Mouse (Mus musculus) neural tube, embryonic 13.5 days (tissue): ENCODE results near the gene Cck. TPM values are rescaled to one million over a fixed set of nuclear protein-coding genes. Genes with fewer than 3 reads are reported as not detected.

Source experiments
- ATAC-seq: fragments of 200-750 bp; cut with Nextera tagmentation; 2 replicates; pipeline ENCODE4 v1.8.0; 2017; ENCODE audit warnings: low read depth, mild to moderate bottlenecking, moderate TSS enrichment, moderate library complexity
- H3K27ac ChIP-seq: fragments of 300-500 bp; sonication (generic); replicated peaks from 2 replicates; pipeline ENCODE4 v1.5.1; 2015; ENCODE audit warnings: moderate library complexity, mild to moderate bottlenecking, inconsistent platforms
- H3K27me3 ChIP-seq: fragments of 300-500 bp; sonication (generic); 2 replicates; pipeline ENCODE4 v1.6.1; 2015; ENCODE audit warnings: mild to moderate bottlenecking, inconsistent platforms
- H3K36me3 ChIP-seq: fragments of 300-500 bp; sonication (generic); 2 replicates; pipeline ENCODE4 v1.6.1; 2015; ENCODE audit warnings: mild to moderate bottlenecking, inconsistent platforms
- H3K4me1 ChIP-seq: fragments of 300-500 bp; sonication (generic); replicated peaks from 2 replicates; pipeline ENCODE4 v1.6.1; 2015; ENCODE audit warnings: inconsistent platforms
- H3K4me2 ChIP-seq: fragments of 300-500 bp; sonication (generic); 2 replicates; pipeline ENCODE4 v1.6.1; 2015; ENCODE audit warnings: inconsistent platforms, mild to moderate bottlenecking, moderate library complexity
- H3K4me3 ChIP-seq: fragments of 300-500 bp; sonication (generic); 2 replicates; pipeline ENCODE4 v1.5.1; 2015; ENCODE audit warnings: mild to moderate bottlenecking, inconsistent platforms
- H3K9ac ChIP-seq: fragments of 300-500 bp; sonication (generic); 2 replicates; pipeline ENCODE4 v1.6.1; 2015; ENCODE audit warnings: moderate library complexity, mild to moderate bottlenecking, inconsistent platforms
- H3K9me3 ChIP-seq: fragments of 300-500 bp; sonication (generic); 2 replicates; pipeline ENCODE4 v1.6.1; 2016; ENCODE audit warnings: inconsistent platforms
- WGBS: fragments of 180-500 bp; shearing (Covaris S2); methylation state at CpG from one replicate; pipeline ENCODE4 v1.1.7; 2015; 5-methylcytosine and 5-hydroxymethylcytosine counted together
- polyA plus RNA-seq: library from polyadenylated mRNA; unstranded; fragments of >200 nt; fragmentation: Nextera tagmentation; extraction: Ambion mirVana; gene quantifications from 2 replicates; pipeline ENCODE4 v1.2.1, GENCODE M21; 2015

The Cck gene
- polyA plus RNA-seq, 1 experiment from 2014 or later, result 7.9 TPM

- Histone ChIP-seq H3K4me2 (no peak overlapping the region), H3K9me3 (no peaks in the 10 kb centered on the region), H3K4me1 (peaks cover 20% of the 10 kb centered on the region), H3K4me3 (no peak overlapping the region), H3K27me3 (peaks cover 56% of the 10 kb centered on the region), H3K27ac (no peak overlapping the region), H3K9ac (no peak overlapping the region), H3K36me3 (no peaks in the 10 kb centered on the region)
- 75% methylated on average over 11 of the region's 11 CpGs for WGBS
- no peak for ATAC-seq
Observed at GRCm38 (mm10) chr9:121491592-121492240, 3.8 kb downstream of the Cck start.

DNA sequence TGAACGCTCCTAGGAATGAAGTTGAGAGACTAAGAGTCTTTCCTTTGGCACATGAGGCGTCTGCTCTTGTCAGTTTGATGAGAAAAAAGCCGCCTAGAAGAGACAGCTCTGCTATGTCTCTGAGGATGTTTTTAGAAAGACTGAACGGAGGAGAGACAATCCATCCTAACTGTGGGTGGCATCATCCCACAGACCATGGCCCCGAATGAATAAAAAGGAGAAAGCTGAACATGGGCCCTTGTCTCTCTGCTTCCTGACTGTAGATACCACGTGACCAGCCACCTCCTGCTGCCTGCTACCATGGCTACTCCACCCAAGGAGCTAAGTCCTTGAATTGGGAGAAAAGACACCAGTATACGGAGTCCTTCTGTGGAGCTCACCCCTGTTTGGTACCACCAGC is 8.3 kb downstream of the Cck start:
- H3K27ac ChIP-seq, result no peak overlapping the region
- no peak overlapping the region for H3K9ac ChIP-seq
- peaks cover 11% of the 10 kb centered on the region for H3K27me3 ChIP-seq
- H3K36me3 ChIP-seq, result no peaks in the 10 kb centered on the region
- 75% methylated on average over 7 of the region's 7 CpGs for WGBS
- H3K4me1 ChIP-seq, result no peaks in the 10 kb centered on the region; the same call in 1 of the 2 replicates
- no peak for ATAC-seq
- H3K4me2 ChIP-seq, result no peak overlapping the region
- H3K9me3 ChIP-seq, result no peaks in the 10 kb centered on the region
- no peak overlapping the region for H3K4me3 ChIP-seq

DNA sequence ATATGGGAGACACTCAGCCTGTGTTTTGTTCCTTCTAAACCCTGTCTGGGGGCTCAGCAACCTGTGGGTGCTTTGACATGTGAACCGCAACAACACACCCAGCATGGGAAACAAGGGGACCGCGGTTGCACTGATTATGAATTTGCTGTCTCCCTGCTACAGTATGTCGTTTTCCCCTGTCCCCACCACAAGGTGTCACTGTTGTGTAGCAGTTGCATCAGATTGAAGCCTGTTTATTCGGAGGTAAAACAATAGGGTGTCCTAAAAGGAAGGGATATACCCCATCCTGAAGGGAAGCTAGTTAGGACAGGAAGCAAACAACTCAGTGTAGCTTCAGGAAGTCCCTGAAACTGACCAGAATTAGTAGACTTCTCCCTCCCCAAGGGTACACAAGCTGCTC is 16.0 kb downstream of the Cck start:
- Histone ChIP-seq H3K27ac (no peak overlapping the region), H3K9me3 (no peaks in the 10 kb centered on the region), H3K36me3 (peaks cover 10% of the 10 kb centered on the region), H3K4me2 (no peak overlapping the region), H3K4me3 (no peak overlapping the region), H3K27me3 (no peaks in the 10 kb centered on the region), H3K9ac (no peak overlapping the region), H3K4me1 (peaks cover 7% of the 10 kb centered on the region)
- ATAC-seq, result peak; percentile 52
- WGBS, result 29% methylated on average over 5 of the region's 5 CpGs

GRCm38 (mm10) chr9:121477305-121477911 is 18.1 kb downstream of the Cck start:
- peaks cover 30% of the 10 kb centered on the region for H3K36me3 ChIP-seq
- H3K4me1 ChIP-seq, result peaks cover 7% of the 10 kb centered on the region
- WGBS, result 15% methylated on average over 15 of the region's 15 CpGs
- no peak overlapping the region for H3K27ac ChIP-seq
- H3K4me2 ChIP-seq, result peak overlapping the region; percentile 35; the same call in 1 of the 2 replicates
- no peaks in the 10 kb centered on the region for H3K9me3 ChIP-seq
- H3K4me3 ChIP-seq, result no peak overlapping the region
- no peak overlapping the region; the same call in 1 of the 2 replicates for H3K9ac ChIP-seq
- ATAC-seq, result peak; percentile 61
- no peaks in the 10 kb centered on the region for H3K27me3 ChIP-seq

DNA sequence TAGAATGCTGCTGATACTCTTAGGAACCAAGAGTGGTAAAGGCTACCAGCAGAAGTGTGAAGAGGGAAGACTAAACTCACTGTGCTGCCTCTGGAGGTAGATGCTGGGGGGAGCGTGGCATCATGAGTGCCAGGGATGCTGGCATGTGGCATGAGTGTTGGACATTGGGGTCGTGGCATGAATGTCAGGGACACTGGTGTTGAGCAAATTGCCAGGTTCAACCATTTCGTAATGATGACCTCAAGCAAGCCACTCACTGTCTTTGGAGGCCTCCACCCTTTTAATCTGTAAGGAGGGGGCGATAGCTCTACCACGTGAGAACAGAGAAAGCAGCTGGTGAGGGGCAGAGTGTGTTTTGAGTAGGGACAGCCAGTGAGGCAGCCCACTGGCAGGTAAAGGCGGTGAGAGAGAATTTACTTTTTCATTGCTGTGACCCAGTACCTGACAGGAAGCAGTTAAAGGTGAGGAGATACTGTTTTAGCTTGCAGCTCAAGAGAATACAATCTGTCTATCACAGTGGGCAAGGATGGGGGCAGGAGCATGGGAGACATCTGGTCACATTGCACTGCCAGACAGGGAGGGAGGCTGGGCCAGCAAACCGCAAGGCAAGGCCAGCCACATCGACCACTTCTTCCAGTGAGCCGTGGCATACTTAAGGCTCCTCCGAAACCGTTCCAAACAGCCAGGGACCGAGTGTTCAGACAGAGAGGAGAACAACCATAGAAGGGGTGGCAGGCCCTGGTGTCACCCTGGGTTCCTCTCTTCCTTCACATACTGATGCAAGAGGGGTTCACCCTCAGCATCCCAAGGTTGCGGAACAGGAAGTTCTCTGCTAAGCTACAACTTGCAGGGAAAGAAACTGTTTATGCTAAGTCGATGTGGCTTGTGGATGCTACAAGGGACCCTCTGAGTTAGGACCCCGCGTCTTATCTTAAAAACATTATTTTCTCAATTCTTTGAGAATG is 19.7 kb downstream of the Cck start:
- Histone ChIP-seq H3K27me3 (no peaks in the 10 kb centered on the region), H3K9me3 (no peaks in the 10 kb centered on the region), H3K4me3 (no peak overlapping the region), H3K9ac (no peak overlapping the region), H3K4me1 (peaks cover 7% of the 10 kb centered on the region), H3K27ac (no peak overlapping the region), H3K36me3 (peaks cover 46% of the 10 kb centered on the region), H3K4me2 (no peak overlapping the region)
- no peak for ATAC-seq
- 81% methylated on average over 16 of the region's 16 CpGs for WGBS

DNA sequence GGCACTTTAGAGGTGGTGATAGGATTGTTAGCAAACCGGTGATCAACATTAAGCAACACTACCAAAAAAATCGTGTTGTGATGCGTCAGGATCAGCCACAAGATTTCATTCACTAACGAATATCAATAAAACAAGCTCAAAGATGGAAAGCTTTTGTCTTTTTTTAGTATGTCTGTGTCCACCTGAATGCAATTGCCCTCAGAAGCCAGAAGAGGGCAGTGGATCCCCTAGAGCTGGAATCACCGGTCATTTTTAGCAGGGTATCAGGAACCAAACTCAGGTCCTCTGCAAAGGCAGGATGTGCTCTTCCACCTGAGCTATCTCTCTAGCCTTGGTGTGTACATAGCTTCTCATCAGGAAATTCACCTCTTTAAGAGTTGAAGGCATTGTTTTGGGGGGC is 20.7 kb downstream of the Cck start:
- H3K4me1 ChIP-seq, result peaks cover 8% of the 10 kb centered on the region
- no peaks in the 10 kb centered on the region for H3K27me3 ChIP-seq
- no peak overlapping the region for H3K4me3 ChIP-seq
- no peak overlapping the region for H3K4me2 ChIP-seq
- 89% methylated on average over 5 of the region's 5 CpGs for WGBS
- no peak overlapping the region for H3K9ac ChIP-seq
- H3K9me3 ChIP-seq, result no peaks in the 10 kb centered on the region
- no peak for ATAC-seq
- H3K27ac ChIP-seq, result no peak overlapping the region
- H3K36me3 ChIP-seq, result peaks cover 47% of the 10 kb centered on the region

DNA sequence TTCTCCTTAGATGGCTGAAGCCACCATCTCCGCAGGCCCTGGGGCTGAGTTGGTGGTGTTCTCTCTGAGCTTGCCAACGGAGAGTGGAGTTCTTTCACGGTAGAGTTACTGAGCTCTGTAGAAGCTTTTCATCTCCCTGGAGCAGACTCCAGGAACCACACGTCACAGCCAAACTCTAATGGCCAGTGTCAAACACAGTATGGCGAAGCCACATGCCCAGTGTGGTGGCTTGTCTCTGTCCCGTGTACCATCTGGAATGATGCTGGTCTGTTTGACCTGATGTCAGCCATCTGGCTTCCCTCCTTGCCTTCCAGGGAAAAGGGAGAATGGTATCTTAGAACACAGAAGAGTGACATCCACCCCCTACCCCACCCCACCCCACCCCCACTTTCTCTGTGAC is 25.8 kb downstream of the Cck start:
- WGBS, result 72% methylated on average over 6 of the region's 6 CpGs
- Histone ChIP-seq H3K9me3 (no peaks in the 10 kb centered on the region), H3K4me2 (no peak overlapping the region), H3K27ac (no peak overlapping the region), H3K27me3 (no peaks in the 10 kb centered on the region), H3K9ac (no peak overlapping the region), H3K36me3 (peaks cover 68% of the 10 kb centered on the region), H3K4me3 (no peak overlapping the region), H3K4me1 (0 out of 2 replicates have a peak, but pooled peaks cover 5% of the 10 kb centered on the region)
- no peak for ATAC-seq

GRCm38 (mm10) chr9:121467460-121467859 is 28.0 kb downstream of the Cck start:
- H3K27ac ChIP-seq, result 0 out of 2 replicates have a peak overlapping the region, but pooled peaks have one; percentile 13
- no peak overlapping the region for H3K9ac ChIP-seq
- no peak overlapping the region for H3K4me2 ChIP-seq
- no peaks in the 10 kb centered on the region for H3K27me3 ChIP-seq
- H3K36me3 ChIP-seq, result peaks cover 63% of the 10 kb centered on the region
- H3K9me3 ChIP-seq, result no peaks in the 10 kb centered on the region
- 0 out of 2 replicates have a peak, but pooled peaks cover 5% of the 10 kb centered on the region for H3K4me1 ChIP-seq
- H3K4me3 ChIP-seq, result no peak overlapping the region
- no peak for ATAC-seq
- 83% methylated on average over 11 of the region's 11 CpGs for whole genome bisulfite sequencing

GRCm38 (mm10) chr9:121460527-121460926 is 35.0 kb downstream of the Cck start:
- WGBS, result 77% methylated on average over 16 of the region's 16 CpGs
- Histone ChIP-seq H3K4me1 (no peaks in the 10 kb centered on the region), H3K36me3 (peaks cover 79% of the 10 kb centered on the region), H3K9me3 (no peaks in the 10 kb centered on the region), H3K4me3 (no peak overlapping the region), H3K9ac (no peak overlapping the region), H3K4me2 (no peak overlapping the region), H3K27ac (no peak overlapping the region), H3K27me3 (no peaks in the 10 kb centered on the region)
- ATAC-seq, result no peak

- 90% methylated on average over 2 of the region's 2 CpGs for WGBS
- Histone ChIP-seq H3K27ac (no peak overlapping the region), H3K36me3 (peaks cover 85% of the 10 kb centered on the region), H3K4me3 (no peak overlapping the region), H3K27me3 (no peaks in the 10 kb centered on the region), H3K4me2 (no peak overlapping the region), H3K4me1 (no peaks in the 10 kb centered on the region), H3K9ac (no peak overlapping the region), H3K9me3 (no peaks in the 10 kb centered on the region)
- no peak for ATAC-seq
Observed at GRCm38 (mm10) chr9:121459950-121460349, 35.5 kb downstream of the Cck start.

DNA sequence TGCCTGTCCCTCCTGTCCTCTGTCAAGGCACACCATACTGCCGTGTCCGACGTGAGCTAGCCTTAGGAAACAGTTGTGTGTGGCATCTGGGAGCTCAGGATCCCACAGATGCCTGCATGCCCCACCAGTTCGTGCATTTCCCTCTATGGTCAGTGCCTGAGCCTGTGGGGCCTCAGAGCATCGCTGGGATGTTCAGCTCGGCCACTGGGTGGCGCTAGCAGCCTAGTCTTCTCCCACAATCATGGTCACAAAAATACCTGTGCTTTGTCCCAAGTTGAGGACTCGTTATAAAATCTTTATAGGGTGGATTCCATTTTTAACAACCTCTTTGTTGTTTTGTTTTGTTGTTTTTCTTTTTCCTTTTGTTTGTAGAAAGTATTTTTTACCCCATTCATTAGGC is 37.0 kb downstream of the Cck start:
- no peaks in the 10 kb centered on the region for H3K9me3 ChIP-seq
- H3K4me3 ChIP-seq, result no peak overlapping the region
- no peak for ATAC-seq
- no peak overlapping the region for H3K4me2 ChIP-seq
- WGBS, result 27% methylated on average over 8 of the region's 8 CpGs
- H3K9ac ChIP-seq, result no peak overlapping the region
- no peaks in the 10 kb centered on the region for H3K4me1 ChIP-seq
- peaks cover 88% of the 10 kb centered on the region for H3K36me3 ChIP-seq
- no peaks in the 10 kb centered on the region for H3K27me3 ChIP-seq
- no peak overlapping the region for H3K27ac ChIP-seq
